ENCODE assay signal across 17 mouse cellular contexts in the genomic region with DNA sequence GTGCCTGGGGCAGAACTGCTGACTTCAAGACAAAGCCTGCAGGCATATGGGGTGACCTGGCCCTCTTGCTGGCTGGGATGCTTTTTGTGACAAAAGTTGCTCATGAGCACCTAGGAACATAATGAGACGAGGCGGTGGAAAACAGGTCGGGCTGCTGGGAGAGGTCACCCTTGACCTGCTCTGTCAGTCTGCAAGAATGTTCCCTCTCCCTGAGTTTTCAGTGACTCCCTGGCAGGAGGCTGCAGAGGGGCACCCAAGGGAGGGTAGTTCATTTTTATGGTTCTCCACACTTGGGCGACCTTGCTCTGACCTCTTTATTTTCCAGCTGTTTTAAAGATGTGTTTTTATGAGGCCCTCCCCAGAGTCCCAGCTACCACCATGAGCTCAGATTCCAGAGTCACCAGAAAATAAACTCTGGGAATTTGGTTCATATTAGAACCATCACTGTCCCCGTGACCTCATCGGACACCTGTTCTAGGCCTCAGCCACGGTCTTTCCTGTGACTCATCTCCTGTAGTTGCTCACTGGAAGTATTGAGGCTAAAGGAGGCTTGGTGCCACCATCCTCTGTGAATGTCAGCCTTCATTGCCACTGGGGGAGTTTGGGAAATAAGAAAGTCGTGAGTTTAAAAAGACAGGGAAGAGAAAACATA.
A peak's percentile ranks its signal among the peaks of the same experiment; 100 is the strongest.
DNase-seq lines count a peak whose midpoint lies in the region; ATAC-seq lines count a peak whose summit lies in the region.
"Had no signal": no experiment of that assay in that cellular context is flagged by ENCODE, and none has a peak within 500 bp of the region (broad histone marks: within the 10 kb centered on the region; RNA-seq: fewer than 3 reads in every experiment).

No protein-coding gene starts in this region.

- H3K36me3 ChIP-seq in embryonic facial prominence, embryonic 14.5 days (ENCODE audit: control insufficient read depth, insufficient read depth, low read length) = no peaks in the 10 kb centered on the region
- no peaks in the 10 kb centered on the region for H3K36me3 ChIP-seq in embryonic facial prominence, embryonic 10.5 days (replicated peaks)
- H3K36me3 ChIP-seq in limb, embryonic 15.5 days = no peaks in the 10 kb centered on the region
- H3K36me3 ChIP-seq: forebrain, embryonic 10.5 days; G1E; hindbrain, embryonic 15.5 days had no signal

- H3K27ac ChIP-seq in embryonic facial prominence, embryonic 14.5 days (replicated peaks; ENCODE audit: low read depth, low read length) = 0 out of 2 replicates have a peak overlapping the region, but pooled peaks have one; percentile 16
- H3K27ac ChIP-seq in embryonic facial prominence, embryonic 10.5 days (replicated peaks) = no peak overlapping the region
- 0 out of 2 replicates have a peak overlapping the region, but pooled peaks have one; percentile 51 for H3K27ac ChIP-seq in limb, embryonic 15.5 days
- H3K27ac ChIP-seq: forebrain, embryonic 10.5 days; hindbrain, embryonic 15.5 days; liver, embryonic 14.5 days had no signal

- DNase-seq in embryonic facial prominence, embryonic 14.5 days (ENCODE audit: low spot score) = no peak
- DNase-seq in embryonic facial prominence, embryonic 10.5 days (ENCODE audit: low spot score) = no peak
- DNase-seq in kidney, postnatal 4 days = peak; percentile 12 to 31
- no peak for DNase-seq in kidney, postnatal 14 days
- DNase-seq in cerebellum, adult 11 months = no peak
- DNase-seq: cerebellum, postnatal 25 days; kidney, adult 2 months; layer of hippocampus, adult 9-11 months had no signal

- 0 out of 2 replicates have a peak overlapping the region, but pooled peaks have one; percentile 30 for H3K9ac ChIP-seq in embryonic facial prominence, embryonic 14.5 days (ENCODE audit: low read depth, low read length)
- no peak overlapping the region for H3K9ac ChIP-seq in limb, embryonic 15.5 days
- H3K9ac ChIP-seq: hindbrain, embryonic 15.5 days; liver, embryonic 14.5 days had no signal

- no peaks in the 10 kb centered on the region for H3K27me3 ChIP-seq in embryonic facial prominence, embryonic 14.5 days (replicated peaks; ENCODE audit: control insufficient read depth, insufficient read depth, low read length)
- H3K27me3 ChIP-seq in embryonic facial prominence, embryonic 10.5 days (replicated peaks; ENCODE audit: low read depth, poor library complexity, severe bottlenecking) = no peaks in the 10 kb centered on the region
- H3K27me3 ChIP-seq in limb, embryonic 15.5 days = no peaks in the 10 kb centered on the region
- H3K27me3 ChIP-seq: hindbrain, embryonic 15.5 days; megakaryocyte, embryonic 14.5 days had no signal

- H3K4me2 ChIP-seq in embryonic facial prominence, embryonic 14.5 days (ENCODE audit: low read depth, low read length) = no peak overlapping the region
- H3K4me2 ChIP-seq in limb, embryonic 15.5 days = no peak overlapping the region
- H3K4me2 ChIP-seq: hindbrain, embryonic 15.5 days had no signal

- peaks cover 11% of the 10 kb centered on the region for H3K4me1 ChIP-seq in embryonic facial prominence, embryonic 14.5 days (ENCODE audit: control insufficient read depth, insufficient read depth, low read length)
- peaks cover 12% of the 10 kb centered on the region for H3K4me1 ChIP-seq in embryonic facial prominence, embryonic 10.5 days
- peaks cover 34% of the 10 kb centered on the region for H3K4me1 ChIP-seq in limb, embryonic 15.5 days

- 54% methylated on average over 8 of the region's 8 CpGs for WGBS in embryonic facial prominence, embryonic 14.5 days
- WGBS in embryonic facial prominence, embryonic 10.5 days = 73% methylated on average over 8 of the region's 8 CpGs
- WGBS in limb, embryonic 15.5 days = 46% methylated on average over 8 of the region's 8 CpGs

- H3K4me3 ChIP-seq in embryonic facial prominence, embryonic 14.5 days (ENCODE audit: low read depth, low read length) = no peak overlapping the region
- H3K4me3 ChIP-seq in embryonic facial prominence, embryonic 10.5 days = no peak overlapping the region
- H3K4me3 ChIP-seq in limb, embryonic 15.5 days = no peak overlapping the region
- H3K4me3 ChIP-seq: forebrain, embryonic 10.5 days; hindbrain, embryonic 15.5 days; megakaryocyte, embryonic 14.5 days had no signal

- no peak for ATAC-seq in embryonic facial prominence, embryonic 14.5 days (ENCODE audit: low read depth)
- ATAC-seq in activated CD4-positive, CD25-positive, alpha-beta regulatory T cell, adult 4 months = peak; percentile 22
- peak; percentile 27; the same call in 1 of the 2 replicates for ATAC-seq in limb, embryonic 15.5 days (ENCODE audit: insufficient number of reproducible peaks, low FRiP score, low TSS enrichment, low read depth)
- no peak for ATAC-seq in megakaryocyte-erythroid progenitor cell, adult 5-6 weeks (replicated peaks; ENCODE audit: low FRiP score, low TSS enrichment, poor library complexity, severe bottlenecking)
- ATAC-seq: lung, postnatal 0 days had no signal

- no peaks in the 10 kb centered on the region for H3K9me3 ChIP-seq in embryonic facial prominence, embryonic 14.5 days (ENCODE audit: control insufficient read depth, low read length)
- no peaks in the 10 kb centered on the region for H3K9me3 ChIP-seq in embryonic facial prominence, embryonic 10.5 days
- H3K9me3 ChIP-seq in limb, embryonic 15.5 days = no peaks in the 10 kb centered on the region
- H3K9me3 ChIP-seq: forebrain, embryonic 10.5 days; hindbrain, embryonic 15.5 days had no signal

Comparison
In these comparisons a context has a peak if more than half of its experiments do, and no peak if none do; other contexts are left out.
1. DNase-seq: peak in kidney, postnatal 4 days (2 of 2); none in embryonic facial prominence, embryonic 14.5 days (single experiment), embryonic facial prominence, embryonic 10.5 days (single experiment), kidney, postnatal 14 days (single experiment) and cerebellum, adult 11 months (single experiment).
2. ATAC-seq: peak in activated CD4-positive, CD25-positive, alpha-beta regulatory T cell, adult 4 months (single experiment) and limb, embryonic 15.5 days (single experiment); none in embryonic facial prominence, embryonic 14.5 days (single experiment) and megakaryocyte-erythroid progenitor cell, adult 5-6 weeks (single experiment).